Mouse (Mus musculus) hindbrain, embryonic 12.5 days (tissue): ENCODE measurements around the gene Ptpn11. TPM values are rescaled to one million over a fixed set of nuclear protein-coding genes. Genes with fewer than 3 reads are reported as not detected.

Experiments
- ATAC-seq: fragments of 200-750 bp; cut with Nextera tagmentation; 2 replicates; pipeline ENCODE4 v1.8.0; 2017; ENCODE audit warnings: moderate TSS enrichment; ENCODE audit not compliant: low FRiP score
- H3K27ac ChIP-seq: fragments of 300-500 bp; sonication (generic); 2 replicates; pipeline ENCODE4 v1.5.1; 2016; ENCODE audit warnings: mild to moderate bottlenecking
- H3K27me3 ChIP-seq: fragments of 300-500 bp; sonication (generic); 2 replicates; pipeline ENCODE4 v1.6.1; 2016; ENCODE audit warnings: mild to moderate bottlenecking
- H3K36me3 ChIP-seq: fragments of 300-500 bp; sonication (generic); 2 replicates; pipeline ENCODE4 v1.6.1; 2016; ENCODE audit warnings: mild to moderate bottlenecking
- H3K4me1 ChIP-seq: fragments of 300-500 bp; sonication (generic); 2 replicates; pipeline ENCODE4 v1.6.1; 2016
- H3K4me2 ChIP-seq: fragments of 300-500 bp; sonication (generic); replicated peaks from 2 replicates; pipeline ENCODE4 v1.6.1; 2016; ENCODE audit warnings: mild to moderate bottlenecking
- H3K4me3 ChIP-seq: fragments of 300-500 bp; sonication (generic); 2 replicates; pipeline ENCODE4 v1.5.1; 2016; ENCODE audit warnings: mild to moderate bottlenecking
- H3K9ac ChIP-seq: fragments of 300-500 bp; sonication (generic); 2 replicates; pipeline ENCODE4 v1.6.1; 2016; ENCODE audit warnings: mild to moderate bottlenecking, moderate library complexity
- H3K9me3 ChIP-seq: fragments of 300-500 bp; sonication (generic); replicated peaks from 2 replicates; pipeline ENCODE4 v1.6.1; 2016; ENCODE audit warnings: mild to moderate bottlenecking
- WGBS: fragments of 180-500 bp; shearing (Covaris S2); methylation state at CpG from one replicate; pipeline ENCODE4 v1.1.7; 2016; 5-methylcytosine and 5-hydroxymethylcytosine counted together
- polyA plus RNA-seq: library from polyadenylated mRNA; unstranded; fragments of >200 nt; fragmentation: Nextera tagmentation; extraction: Ambion mirVana; gene quantifications from 2 replicates; pipeline ENCODE4 v1.2.1, GENCODE M21; 2016

The Ptpn11 gene
- polyA plus RNA-seq, 1 experiment from 2014 or later, result 22.7 TPM

DNA sequence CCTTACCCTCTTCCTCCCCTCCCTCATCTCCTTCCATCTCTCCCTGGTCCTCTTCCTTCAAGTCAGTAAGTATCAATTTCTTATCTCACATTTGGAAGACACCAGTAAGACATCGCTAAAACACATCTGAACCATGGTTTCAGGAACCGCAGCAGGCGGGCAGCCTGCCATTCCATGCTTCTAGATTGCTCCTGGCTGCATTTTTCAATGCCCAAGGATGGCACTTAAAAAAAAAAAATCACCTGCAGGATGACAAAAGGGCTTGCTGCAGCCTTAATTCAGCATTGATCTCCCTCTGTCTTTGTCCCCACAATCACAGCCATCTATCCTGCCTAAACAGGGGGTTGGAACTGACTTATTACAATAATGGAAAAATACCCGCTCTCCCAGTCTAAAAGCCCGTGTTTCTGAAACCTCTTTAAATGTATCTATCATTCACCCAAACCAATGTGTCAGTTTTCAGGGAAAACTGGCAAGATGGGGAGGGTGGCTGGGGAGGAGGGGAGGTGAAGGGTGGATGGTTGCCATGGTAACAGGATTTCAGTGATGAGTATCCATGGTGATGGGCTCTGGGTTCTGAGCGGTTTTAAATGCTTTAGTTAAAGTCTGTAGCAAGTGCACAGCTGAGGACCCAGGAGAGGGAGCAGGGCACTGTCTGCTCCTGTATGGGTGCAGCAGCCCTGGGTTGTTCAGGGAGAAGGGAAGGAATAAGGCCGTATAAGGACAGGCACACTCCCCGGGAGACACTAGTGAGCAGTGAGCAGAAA, 75.6 kb downstream of the Ptpn11 start:
- WGBS, result 45% methylated on average over 8 of the region's 8 CpGs
- H3K36me3 ChIP-seq, result no peaks in the 10 kb centered on the region
- no peaks in the 10 kb centered on the region for H3K9me3 ChIP-seq
- H3K9ac ChIP-seq, result no peak overlapping the region
- no peak overlapping the region for H3K4me3 ChIP-seq
- H3K4me1 ChIP-seq, result peaks cover 35% of the 10 kb centered on the region
- ATAC-seq, result peak; percentile 89
- peak overlapping the region; percentile 9; the same call in 1 of the 2 replicates for H3K4me2 ChIP-seq
- no peaks in the 10 kb centered on the region for H3K27me3 ChIP-seq
- H3K27ac ChIP-seq, result peak overlapping the region; percentile 92

- Histone ChIP-seq H3K4me2 (no peak overlapping the region), H3K27ac (peak overlapping the region; percentile 92)
- 82% methylated on average over 14 of the region's 14 CpGs for WGBS
Observed at GRCm38 (mm10) chr5:121114151-121114550, 77.0 kb downstream of the Ptpn11 start.

GRCm38 (mm10) chr5:121112390-121112789, 78.8 kb downstream of the Ptpn11 start:
- no peak overlapping the region for H3K4me2 ChIP-seq
- WGBS, result 61% methylated on average over 5 of the region's 5 CpGs
- H3K4me1 ChIP-seq, result peaks cover 35% of the 10 kb centered on the region
- H3K9ac ChIP-seq, result no peak overlapping the region
- no peaks in the 10 kb centered on the region for H3K36me3 ChIP-seq
- H3K27me3 ChIP-seq, result no peaks in the 10 kb centered on the region
- no peaks in the 10 kb centered on the region for H3K9me3 ChIP-seq
- H3K27ac ChIP-seq, result no peak overlapping the region
- ATAC-seq, result no peak
- no peak overlapping the region for H3K4me3 ChIP-seq

More at GRCm38 (mm10) chr5:121114151-121114550, 77.0 kb downstream of the Ptpn11 start:
- no peak overlapping the region for H3K4me3 ChIP-seq
- peaks cover 35% of the 10 kb centered on the region for H3K4me1 ChIP-seq
- no peaks in the 10 kb centered on the region for H3K36me3 ChIP-seq
- no peaks in the 10 kb centered on the region for H3K27me3 ChIP-seq
- H3K9me3 ChIP-seq, result no peaks in the 10 kb centered on the region
- ATAC-seq, result no peak
- no peak overlapping the region for H3K9ac ChIP-seq

GRCm38 (mm10) chr5:121111106-121111915, 79.9 kb downstream of the Ptpn11 start:
- H3K9ac ChIP-seq, result no peak overlapping the region
- no peaks in the 10 kb centered on the region for H3K27me3 ChIP-seq

DNA sequence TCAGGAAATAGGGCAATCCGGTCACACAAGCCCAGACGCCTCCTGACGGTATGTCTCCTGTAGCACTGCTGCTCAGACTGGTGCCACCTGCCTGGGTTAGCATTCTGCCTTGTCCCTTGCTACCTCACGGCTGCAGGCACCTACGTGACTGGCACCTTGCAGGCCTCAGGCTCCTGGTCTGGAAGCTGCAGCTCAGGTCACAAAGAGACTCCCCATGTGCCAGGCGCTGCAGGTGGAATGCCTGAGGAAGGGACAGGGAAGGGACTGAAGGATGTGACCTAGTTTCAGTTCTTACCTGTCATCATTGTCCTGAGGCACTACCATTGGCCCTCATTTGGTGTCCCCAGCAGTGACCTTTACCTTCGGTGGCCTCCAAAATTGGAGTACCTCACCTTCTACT, 82.0 kb downstream of the Ptpn11 start:
- Histone ChIP-seq H3K9ac (no peak overlapping the region), H3K27me3 (no peaks in the 10 kb centered on the region), H3K4me2 (no peak overlapping the region), H3K36me3 (no peaks in the 10 kb centered on the region), H3K4me3 (no peak overlapping the region), H3K27ac (no peak overlapping the region), H3K9me3 (no peaks in the 10 kb centered on the region), H3K4me1 (peaks cover 10% of the 10 kb centered on the region)
- no peak for ATAC-seq
- WGBS, result 86% methylated on average over 7 of the region's 7 CpGs

More at GRCm38 (mm10) chr5:121111106-121111915, 79.9 kb downstream of the Ptpn11 start:
- H3K4me2 ChIP-seq, result no peak overlapping the region
- H3K4me3 ChIP-seq, result no peak overlapping the region
- H3K4me1 ChIP-seq, result peaks cover 29% of the 10 kb centered on the region
- H3K36me3 ChIP-seq, result no peaks in the 10 kb centered on the region
- no peaks in the 10 kb centered on the region for H3K9me3 ChIP-seq
- H3K27ac ChIP-seq, result no peak overlapping the region
- ATAC-seq, result no peak
- 94% methylated on average over 18 of the region's 18 CpGs for WGBS

GRCm38 (mm10) chr5:121106913-121107312, 84.3 kb downstream of the Ptpn11 start:
- Histone ChIP-seq H3K9ac (no peak overlapping the region), H3K4me2 (no peak overlapping the region), H3K36me3 (no peaks in the 10 kb centered on the region), H3K4me3 (no peak overlapping the region), H3K27ac (no peak overlapping the region), H3K27me3 (no peaks in the 10 kb centered on the region), H3K4me1 (no peaks in the 10 kb centered on the region; the same call in 1 of the 2 replicates), H3K9me3 (no peaks in the 10 kb centered on the region)
- ATAC-seq, result no peak
- 77% methylated on average over 3 of the region's 3 CpGs for WGBS

DNA sequence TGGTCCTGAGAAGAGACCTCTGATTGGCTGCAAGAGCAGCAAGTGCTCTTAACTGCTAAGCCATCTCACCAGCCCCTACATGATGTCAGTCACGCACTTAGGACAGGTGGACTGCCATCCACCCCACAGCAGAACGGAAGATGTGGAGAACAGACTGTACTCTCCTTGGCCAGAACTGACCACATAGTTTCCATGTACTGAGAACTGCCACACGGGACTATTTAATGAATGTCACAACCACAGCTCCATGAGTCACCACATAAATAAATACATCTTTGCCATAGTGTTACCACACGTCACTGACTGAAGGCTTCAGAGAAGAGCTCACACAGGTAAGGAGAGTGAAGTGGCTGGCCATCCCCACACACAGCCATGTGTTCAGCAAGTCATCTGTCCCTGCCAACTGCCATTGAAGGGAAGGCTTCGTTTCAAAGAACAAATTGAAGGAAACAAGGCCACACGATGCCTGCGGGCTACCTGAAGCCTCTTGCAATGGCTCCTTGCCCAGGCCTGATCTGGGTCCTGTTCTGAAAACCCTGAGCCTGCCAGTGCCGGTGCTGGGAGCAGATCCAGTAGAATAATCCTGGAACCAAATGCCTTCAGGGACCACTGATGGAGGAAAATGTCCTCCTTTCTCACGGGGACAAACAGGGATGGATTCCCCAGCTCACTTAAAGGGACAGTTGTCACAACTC, 90.2 kb downstream of the Ptpn11 start:
- Histone ChIP-seq H3K4me2 (no peak overlapping the region), H3K4me1 (0 out of 2 replicates have a peak, but pooled peaks cover 4% of the 10 kb centered on the region), H3K36me3 (no peaks in the 10 kb centered on the region), H3K27me3 (no peaks in the 10 kb centered on the region), H3K9me3 (no peaks in the 10 kb centered on the region), H3K9ac (no peak overlapping the region), H3K27ac (no peak overlapping the region), H3K4me3 (no peak overlapping the region)
- 85% methylated on average over 9 of the region's 9 CpGs for WGBS
- ATAC-seq, result no peak

DNA sequence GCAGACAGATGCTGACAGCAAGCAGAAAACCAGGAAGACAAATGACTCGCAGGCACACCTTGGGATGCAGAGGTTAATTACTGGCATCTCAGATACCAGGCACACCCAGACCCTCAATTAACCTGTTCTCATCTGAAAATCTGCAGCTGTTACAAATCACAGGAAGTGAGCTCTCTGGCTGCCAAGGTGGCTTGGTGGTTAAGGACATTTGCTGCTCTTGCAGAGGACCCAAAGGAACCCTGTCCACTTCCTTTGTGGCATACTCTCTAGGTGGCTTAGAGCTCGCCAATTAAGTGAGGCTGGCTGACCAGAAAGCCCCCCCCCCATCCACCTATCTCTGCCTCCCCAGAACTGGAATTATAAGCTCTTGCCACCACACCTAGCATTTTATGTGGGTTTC, 91.1 kb downstream of the Ptpn11 start:
- 0 out of 2 replicates have a peak, but pooled peaks cover 4% of the 10 kb centered on the region for H3K4me1 ChIP-seq

DNA sequence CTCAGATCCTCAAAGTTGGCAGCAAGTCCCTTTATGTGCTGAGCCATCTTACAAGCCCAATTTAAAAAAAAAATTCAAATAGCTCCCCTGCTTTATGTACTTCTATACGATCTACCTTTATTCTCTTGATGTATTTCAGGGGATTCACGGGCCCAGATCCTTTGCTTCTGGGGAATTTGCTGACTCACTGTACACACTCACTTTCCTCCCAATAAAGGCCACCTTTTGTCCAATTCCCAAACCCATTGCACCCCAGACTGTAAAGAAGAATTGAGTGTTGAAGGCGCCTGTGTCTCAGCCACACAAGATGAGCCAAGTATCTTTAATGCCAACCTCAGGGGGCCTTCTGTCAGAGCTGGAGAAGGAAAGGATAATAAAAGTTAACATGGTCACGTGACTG, 93.2 kb downstream of the Ptpn11 start:
- H3K4me3 ChIP-seq, result no peak overlapping the region
- WGBS, result 83% methylated on average over 4 of the region's 4 CpGs
- no peak for ATAC-seq
- no peak overlapping the region for H3K4me2 ChIP-seq
- no peak overlapping the region for H3K9ac ChIP-seq
- H3K36me3 ChIP-seq, result no peaks in the 10 kb centered on the region
- 0 out of 2 replicates have a peak, but pooled peaks cover 4% of the 10 kb centered on the region for H3K4me1 ChIP-seq
- no peaks in the 10 kb centered on the region for H3K9me3 ChIP-seq
- no peak overlapping the region for H3K27ac ChIP-seq
- H3K27me3 ChIP-seq, result no peaks in the 10 kb centered on the region

More for the DNA sequence above, 91.1 kb downstream of the Ptpn11 start:
- H3K4me3 ChIP-seq, result no peak overlapping the region
- no peaks in the 10 kb centered on the region for H3K36me3 ChIP-seq
- 59% methylated on average over 2 of the region's 2 CpGs for WGBS
- no peak overlapping the region; the same call in 1 of the 2 replicates for H3K27ac ChIP-seq
- H3K4me2 ChIP-seq, result no peak overlapping the region
- no peaks in the 10 kb centered on the region for H3K27me3 ChIP-seq
- no peaks in the 10 kb centered on the region for H3K9me3 ChIP-seq
- no peak overlapping the region for H3K9ac ChIP-seq
- no peak for ATAC-seq

- H3K9ac ChIP-seq, result no peak overlapping the region
- 0 out of 2 replicates have a peak, but pooled peaks cover 4% of the 10 kb centered on the region for H3K4me1 ChIP-seq
- H3K27me3 ChIP-seq, result no peaks in the 10 kb centered on the region
- no peak for ATAC-seq
- no peaks in the 10 kb centered on the region for H3K9me3 ChIP-seq
- H3K36me3 ChIP-seq, result no peaks in the 10 kb centered on the region
- 91% methylated on average over 5 of the region's 5 CpGs for WGBS
- H3K27ac ChIP-seq, result no peak overlapping the region
- H3K4me2 ChIP-seq, result no peak overlapping the region
- H3K4me3 ChIP-seq, result no peak overlapping the region
Observed at GRCm38 (mm10) chr5:121096744-121097143, 94.5 kb downstream of the Ptpn11 start.

DNA sequence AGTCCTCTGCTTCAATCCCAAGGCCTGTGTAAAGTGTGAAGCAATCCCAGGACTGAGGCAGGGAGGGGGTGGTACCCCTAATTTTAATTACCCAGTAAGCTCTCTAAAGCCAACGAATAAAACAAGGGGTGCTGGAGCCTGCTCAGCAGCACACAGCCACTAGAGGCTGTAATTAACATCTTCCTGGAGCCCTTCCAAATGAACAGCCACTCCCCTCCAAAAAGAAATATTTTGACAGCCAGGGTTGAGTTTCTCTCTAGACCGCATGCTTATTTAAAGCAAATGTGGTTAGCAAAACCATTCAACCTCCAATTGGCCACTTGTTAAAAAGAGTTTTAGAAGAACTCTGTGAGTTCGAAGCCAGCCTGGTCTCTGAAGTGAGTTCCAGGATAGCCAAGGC, 97.9 kb downstream of the Ptpn11 start:
- Histone ChIP-seq H3K27me3 (no peaks in the 10 kb centered on the region), H3K36me3 (no peaks in the 10 kb centered on the region), H3K4me3 (no peak overlapping the region), H3K4me2 (no peak overlapping the region), H3K9ac (no peak overlapping the region), H3K27ac (no peak overlapping the region), H3K4me1 (peaks cover 6% of the 10 kb centered on the region), H3K9me3 (peaks cover 9% of the 10 kb centered on the region)
- ATAC-seq, result no peak
- 75% methylated on average over 3 of the region's 3 CpGs for WGBS

GRCm38 (mm10) chr5:121089660-121090059, 101.5 kb downstream of the Ptpn11 start:
- H3K27me3 ChIP-seq, result no peaks in the 10 kb centered on the region
- no peaks in the 10 kb centered on the region for H3K36me3 ChIP-seq
- no peak overlapping the region for H3K9ac ChIP-seq
- 73% methylated on average over 7 of the region's 7 CpGs for WGBS
- H3K9me3 ChIP-seq, result peaks cover 9% of the 10 kb centered on the region
- peak overlapping the region; percentile 44 for H3K27ac ChIP-seq
- no peak overlapping the region for H3K4me2 ChIP-seq
- 0 out of 2 replicates have a peak, but pooled peaks have one; percentile 35 for ATAC-seq
- no peak overlapping the region for H3K4me3 ChIP-seq
- H3K4me1 ChIP-seq, result peaks cover 6% of the 10 kb centered on the region
